Mouse (Mus musculus) heart, postnatal 36 days (tissue): ENCODE measurements around the gene Hist1h2bf. TPM values are rescaled to one million over a fixed set of nuclear protein-coding genes. Genes with fewer than 3 reads are reported as not detected.
"Not testable (repeated sequence)": the region's sequence is repeated elsewhere in the genome, so short reads cannot be mapped to it uniquely, and the experiment has no call there.

Experiments used
- DNase-seq, 2 experiments: peaks; one replicate each; pipeline ENCODE4 v3.0.0; 2021 to 2022
- intact Hi-C: fragments of 180-260 bp; cut with DNase I; formaldehyde crosslinking; loops from one replicate; pipeline ENCODE4 v1.15.1; 2025
- total RNA-seq, 2 experiments: library from RNA; stranded (reverse); gene quantifications; 2 replicates each; pipeline ENCODE4 v1.2.3; 2021

Gene Hist1h2bf
- total RNA-seq, 2 experiments from 2014 or later, result 13.1 to 14.6 TPM

GRCm38 (mm10) chr13:23592614-23593013, 18.6 kb upstream of the Hist1h2bf start:
- no peak for DNase-seq
- intact Hi-C loops, result no loop called here

DNA sequence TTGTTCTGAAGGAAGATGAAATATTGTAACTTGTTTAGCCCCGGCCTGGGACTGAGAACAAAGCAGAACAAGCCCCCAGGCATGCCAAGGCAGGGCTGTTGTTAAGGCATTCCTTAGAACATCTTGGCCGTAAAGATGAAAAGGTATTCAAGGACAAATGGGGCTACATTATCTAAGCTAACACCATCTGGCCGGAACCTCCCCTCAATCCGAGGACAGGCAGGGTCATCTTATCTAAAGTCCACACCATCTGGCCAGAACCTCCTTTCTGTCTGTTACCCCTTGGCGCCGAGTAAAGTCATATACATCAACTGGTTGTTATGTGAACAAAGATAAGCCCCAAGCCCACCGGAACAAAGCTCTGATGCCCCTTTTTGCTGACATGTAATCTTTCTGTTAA, 17.9 kb upstream of the Hist1h2bf start:
- intact Hi-C loops, DNase-seq: not testable (repeated sequence)

DNA sequence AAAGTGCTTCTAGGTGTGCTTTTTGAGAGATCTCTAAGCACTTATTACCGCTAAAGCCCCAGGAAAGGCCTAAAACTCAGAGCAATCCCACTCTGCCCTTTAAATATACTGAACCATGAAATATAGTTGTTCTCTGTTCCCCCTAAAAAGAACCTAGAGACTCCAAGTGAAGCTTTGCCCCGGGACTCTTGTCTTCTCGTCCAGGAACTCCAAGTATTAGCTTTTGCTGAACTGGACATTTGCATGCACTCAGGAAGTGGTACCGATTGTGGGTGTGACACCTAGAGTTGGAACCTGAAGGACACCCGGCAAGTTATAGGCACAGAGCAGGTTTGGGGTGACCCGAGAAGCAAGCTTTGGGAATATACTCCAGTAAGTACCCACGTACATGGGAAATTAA, 17.2 kb upstream of the Hist1h2bf start:
- no peak for DNase-seq
- intact Hi-C loops, result no loop called here

GRCm38 (mm10) chr13:23586940-23587225, 12.9 kb upstream of the Hist1h2bf start:
- intact Hi-C loops, result loop anchor here (5.0 to 10.0 kb wide), 3 partner anchors 150 to 1872 kb away; partner anchors contain the start of genes Hist1h1b, Hist1h1c, Hist1h2ai and Hist1h2an
- no peak for DNase-seq

- DNase-seq, result no peak
Measured at GRCm38 (mm10) chr13:23586099-23586939, 12.3 kb upstream of the Hist1h2bf start.

DNA sequence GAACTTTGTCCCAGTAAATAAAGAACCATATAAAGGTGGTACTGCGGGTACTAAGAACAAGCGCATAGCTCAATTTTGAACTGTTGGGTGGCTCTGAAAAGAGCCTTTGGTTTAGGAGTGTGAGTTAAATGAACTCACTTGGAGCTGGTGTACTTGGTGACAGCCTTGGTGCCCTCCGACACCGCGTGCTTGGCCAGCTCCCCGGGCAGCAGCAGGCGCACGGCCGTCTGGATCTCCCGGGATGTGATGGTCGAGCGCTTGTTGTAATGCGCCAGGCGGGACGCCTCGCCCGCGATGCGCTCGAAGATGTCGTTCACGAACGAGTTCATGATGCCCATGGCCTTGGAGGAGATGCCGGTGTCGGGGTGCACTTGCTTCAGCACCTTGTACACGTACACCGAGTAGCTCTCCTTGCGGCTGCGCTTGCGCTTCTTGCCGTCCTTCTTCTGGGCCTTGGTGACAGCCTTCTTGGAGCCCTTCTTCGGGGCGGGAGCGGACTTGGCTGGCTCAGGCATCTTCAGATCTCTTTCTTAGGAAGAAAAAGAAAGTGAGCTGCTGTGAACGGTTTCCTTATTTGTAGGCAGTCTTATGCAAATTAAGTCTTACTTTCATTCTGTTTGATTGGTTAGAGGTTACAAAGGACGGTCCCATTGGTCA, 11.6 kb upstream of the Hist1h2bf start:
- intact Hi-C loops, result loop anchor here (1.0 to 10.0 kb wide), 5 partner anchors 37 to 1871 kb away; partner anchors contain the start of genes Hist1h1b, Hist1h1c, Hist1h1e and Hist1h2ai
- DNase-seq, result peak; percentile 68 to 75

More at GRCm38 (mm10) chr13:23586099-23586939, 12.3 kb upstream of the Hist1h2bf start:
- intact Hi-C loops, result loop anchor here (5.0 to 10.0 kb wide), 3 partner anchors 151 to 1872 kb away; partner anchors contain the start of genes Hist1h1b, Hist1h1c, Hist1h2ai and Hist1h2an

GRCm38 (mm10) chr13:23585029-23585441, 11.0 kb upstream of the Hist1h2bf start:
- intact Hi-C loops, result loop anchor here (1.0 to 10.0 kb wide), 5 partner anchors 38 to 1870 kb away; partner anchors contain the start of genes Hist1h1b, Hist1h1c, Hist1h1e and Hist1h2ai
- peak; percentile 73 to 80 for DNase-seq

DNA sequence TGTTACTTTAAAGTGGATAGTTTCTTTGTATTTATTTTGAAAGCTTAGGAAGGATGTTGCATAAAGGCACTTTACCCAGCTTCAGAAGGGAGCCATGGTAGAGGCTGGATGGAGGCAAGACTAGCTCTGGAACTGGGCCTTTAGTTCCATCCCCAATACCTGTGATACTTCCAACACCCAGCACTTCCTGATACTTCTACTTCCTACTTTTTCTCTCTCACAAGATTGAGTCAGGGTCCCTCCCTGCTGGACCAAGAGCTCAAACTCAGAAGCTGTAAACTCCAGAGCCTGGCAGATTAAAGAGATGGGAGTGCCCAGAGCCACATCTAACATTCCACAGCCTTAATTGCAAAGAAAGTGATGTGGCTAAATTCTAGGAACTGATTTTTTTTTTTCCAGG, 10.3 kb upstream of the Hist1h2bf start:
- intact Hi-C loops, result loop anchor here (2.0 to 10.0 kb wide), 8 partner anchors 38 to 1870 kb away; partner anchors contain the start of genes Hist1h1b, Hist1h1e, Hist1h1t and Hist1h2ac
- DNase-seq, result no peak

DNA sequence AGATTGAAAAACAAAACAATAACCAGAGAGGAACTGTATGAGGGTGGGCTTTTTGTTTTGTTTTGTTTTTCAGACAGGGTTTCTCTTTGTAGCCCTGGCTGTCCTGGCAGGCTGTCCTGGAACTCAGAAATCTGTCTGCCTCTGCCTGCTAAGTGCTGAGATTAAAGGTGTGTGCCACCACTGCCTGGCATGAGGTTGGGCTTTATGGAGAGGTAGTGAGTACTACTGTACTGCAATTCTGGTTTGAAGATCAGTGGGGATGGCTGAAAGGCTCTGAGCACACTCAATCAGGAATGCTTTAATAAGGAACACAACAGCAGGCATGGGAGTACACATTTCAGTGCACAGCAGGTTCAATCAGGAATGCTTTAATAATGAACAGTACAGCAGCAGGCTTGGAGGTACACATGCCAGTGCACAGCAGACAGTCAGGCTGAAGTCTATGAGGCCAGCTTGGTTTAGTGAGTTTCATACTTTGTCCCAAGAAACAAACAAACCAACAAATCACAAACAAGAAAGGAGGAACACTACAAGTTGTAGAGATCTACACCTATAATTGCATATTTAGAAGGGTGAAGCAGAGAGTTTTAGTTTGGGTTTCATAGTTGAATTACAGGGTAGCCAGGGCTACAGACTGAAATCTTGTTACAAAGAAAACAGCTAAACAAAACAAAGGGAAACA, 9.5 kb upstream of the Hist1h2bf start:
- DNase-seq, result no peak
- intact Hi-C loops, result loop anchor here (2.0 to 10.0 kb wide), 8 partner anchors 39 to 1869 kb away; partner anchors contain the start of genes Hist1h1b, Hist1h1e, Hist1h1t and Hist1h2ac

GRCm38 (mm10) chr13:23582219-23583056, 8.4 kb upstream of the Hist1h2bf start:
- DNase-seq, result no peak
- intact Hi-C loops, result loop anchor here (5.0 to 10.0 kb wide), 7 partner anchors 50 to 1868 kb away; partner anchors contain the start of genes Hist1h1b, Hist1h1t, Hist1h2ac and Hist1h2af

DNA sequence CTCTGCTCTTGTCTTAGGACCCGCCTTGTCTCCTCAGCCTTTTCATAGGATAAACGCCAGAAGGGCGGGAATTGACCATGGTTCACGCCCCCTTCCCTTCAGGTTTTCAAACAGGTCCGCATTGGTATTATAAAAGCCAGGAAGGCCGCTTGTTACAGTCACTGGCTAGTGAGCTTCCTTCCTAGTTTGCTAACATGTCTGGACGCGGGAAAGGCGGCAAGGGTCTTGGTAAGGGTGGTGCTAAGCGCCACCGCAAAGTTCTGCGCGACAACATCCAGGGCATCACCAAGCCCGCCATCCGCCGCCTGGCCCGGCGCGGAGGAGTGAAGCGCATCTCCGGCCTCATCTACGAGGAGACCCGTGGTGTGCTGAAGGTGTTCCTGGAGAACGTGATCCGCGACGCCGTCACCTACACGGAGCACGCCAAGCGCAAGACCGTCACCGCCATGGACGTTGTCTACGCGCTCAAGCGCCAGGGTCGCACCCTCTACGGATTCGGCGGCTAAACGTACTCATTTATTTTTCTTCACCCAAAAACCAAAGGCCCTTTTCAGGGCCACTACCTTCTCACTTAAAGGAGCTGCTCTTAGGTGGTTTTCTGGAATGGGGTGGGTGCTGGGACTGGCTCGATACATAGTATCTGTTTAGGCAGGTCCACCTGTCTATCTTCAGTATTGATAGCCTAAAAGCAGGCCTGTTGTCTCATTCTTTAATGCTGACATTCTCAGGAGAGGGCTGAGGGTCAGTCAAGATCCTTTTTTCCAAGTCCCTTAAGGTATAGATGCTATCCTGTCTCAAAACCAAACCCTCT, 7.6 kb upstream of the Hist1h2bf start, which contains the start of gene Hist1h4d:
TSS of gene Hist1h4d (plus strand) at position 191 of the 811 bp plus-strand sequence.
- intact Hi-C loops, result loop anchor here (5.0 to 10.0 kb wide), 7 partner anchors 49 to 1867 kb away; partner anchors contain the start of genes Hist1h1b, Hist1h1t, Hist1h2ac and Hist1h2af
- DNase-seq, result peak; percentile 97 to 98

- no peak for DNase-seq
- intact Hi-C loops, result no loop called here
Measured at GRCm38 (mm10) chr13:23577835-23578234, 3.8 kb upstream of the Hist1h2bf start.

DNA sequence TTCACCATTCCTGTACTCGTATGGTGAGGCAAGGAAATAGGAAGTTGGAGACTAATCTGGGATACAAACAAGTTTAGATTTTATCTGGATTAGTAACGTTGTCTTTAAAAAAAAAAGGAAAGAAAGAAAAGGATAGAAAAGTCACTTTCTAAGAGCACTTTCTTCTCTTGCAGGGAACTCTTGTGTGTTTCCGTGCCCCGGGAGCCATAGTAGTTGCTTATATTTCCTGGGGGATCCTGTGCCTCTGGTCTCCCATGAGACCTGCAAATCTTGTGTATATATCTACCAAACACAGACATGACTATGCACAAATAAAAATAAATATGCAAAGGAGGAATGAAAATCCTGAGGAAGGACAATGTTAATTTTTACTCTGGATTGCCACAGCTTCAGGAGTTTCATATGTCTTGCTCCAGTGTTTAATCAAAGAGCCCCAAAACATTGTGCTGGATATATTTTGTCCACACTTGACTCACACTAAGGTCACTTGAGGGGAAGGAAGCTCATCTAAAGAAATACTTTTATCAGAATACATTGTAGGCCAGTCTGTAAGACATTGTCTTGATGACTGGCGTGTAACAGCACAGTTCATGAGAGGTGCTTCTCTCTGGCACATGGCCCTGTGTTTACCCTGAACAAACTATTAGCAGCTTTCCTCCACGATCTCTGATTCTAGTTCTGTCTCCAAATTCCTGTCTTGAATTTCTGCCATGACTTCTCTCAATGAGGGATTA, 3.1 kb upstream of the Hist1h2bf start:
- no peak for DNase-seq
- intact Hi-C loops, result no loop called here

GRCm38 (mm10) chr13:23576351-23576881, 2.4 kb upstream of the Hist1h2bf start:
- DNase-seq, result no peak
- intact Hi-C loops, result no loop called here

GRCm38 (mm10) chr13:23575864-23576313, 1.9 kb upstream of the Hist1h2bf start:
- not testable (repeated sequence) for DNase-seq

GRCm38 (mm10) chr13:23575271-23575851, 1.4 kb upstream of the Hist1h2bf start, which contains the start of gene Hist1h3d:
TSS of gene Hist1h3d (plus strand) at chr13:23575763.
- peak in 1 of 2 experiments; percentile 55 for DNase-seq
- intact Hi-C loops, result no loop called here

More at GRCm38 (mm10) chr13:23575864-23576313, 1.9 kb upstream of the Hist1h2bf start:
- intact Hi-C loops, result not testable (repeated sequence)
